ENCODE assay signal across 20 mouse cellular contexts in genomic region chr11:85625206-85625605, GRCm38 (mm10).
DNase-seq lines count a peak whose midpoint lies in the region; ATAC-seq and TF ChIP-seq lines count a peak whose summit lies in the region.
"Had no signal": no experiment of that assay in that cellular context is flagged by ENCODE, and none has a peak within 500 bp of the region (broad histone marks: within the 10 kb centered on the region; RNA-seq: fewer than 3 reads in every experiment).

No protein-coding gene starts in this region.

- H3K4me1 ChIP-seq in forebrain, postnatal 0 days (ENCODE audit: insufficient read depth): peaks cover 8% of the 10 kb centered on the region; the same call in 1 of the 2 replicates
- no peaks in the 10 kb centered on the region; the same call in 1 of the 2 replicates for H3K4me1 ChIP-seq in forebrain, embryonic 14.5 days (ENCODE audit: control insufficient read depth, insufficient read depth, low read length)
- H3K4me1 ChIP-seq in liver, embryonic 14.5 days (replicated peaks; ENCODE audit: control insufficient read depth in 2 of 2, insufficient read depth in 2 of 2, low read length in 1 of 2): peaks cover 8 to 12% of the 10 kb centered on the region in 2 experiments
- H3K4me1 ChIP-seq in liver, embryonic 11.5 days (replicated peaks; ENCODE audit: control insufficient read depth, insufficient read depth, low read length): peaks cover 5% of the 10 kb centered on the region
- H3K4me1 ChIP-seq in ES-Bruce4 (ENCODE audit: control insufficient read depth, insufficient read depth, low read length): no peaks in the 10 kb centered on the region
- peaks cover 62% of the 10 kb centered on the region for H3K4me1 ChIP-seq in limb, embryonic 10.5 days

- WGBS in forebrain, postnatal 0 days: 81% methylated on average over 5 of the region's 5 CpGs
- WGBS in forebrain, embryonic 14.5 days: 76% methylated on average over 5 of the region's 5 CpGs
- WGBS in liver, embryonic 14.5 days (ENCODE audit: insufficient replicate concordance): 49% methylated on average over 5 of the region's 5 CpGs
- 56% methylated on average over 5 of the region's 5 CpGs for WGBS in liver, embryonic 11.5 days
- WGBS in limb, embryonic 10.5 days: 21% methylated on average over 5 of the region's 5 CpGs

- no peak for TF ChIP-seq POLR2A in ES-Bruce4 (IDR thresholded peaks at IDR 0.05; ENCODE audit: insufficient read depth, low read length)

- H3K36me3 ChIP-seq in forebrain, postnatal 0 days (ENCODE audit: insufficient read depth): no peaks in the 10 kb centered on the region
- no peaks in the 10 kb centered on the region for H3K36me3 ChIP-seq in forebrain, embryonic 14.5 days (ENCODE audit: control insufficient read depth, insufficient read depth, low read length)
- no peaks in the 10 kb centered on the region for H3K36me3 ChIP-seq in liver, embryonic 14.5 days (replicated peaks; ENCODE audit: control insufficient read depth, insufficient read depth, low read depth)
- no peaks in the 10 kb centered on the region for H3K36me3 ChIP-seq in liver, embryonic 11.5 days (ENCODE audit: control insufficient read depth, insufficient read depth, low read length)
- H3K36me3 ChIP-seq in ES-Bruce4 (ENCODE audit: control insufficient read depth, insufficient read depth, low read length, poor library complexity, severe bottlenecking): no peaks in the 10 kb centered on the region
- H3K36me3 ChIP-seq in limb, embryonic 10.5 days: no peaks in the 10 kb centered on the region
- H3K36me3 ChIP-seq: embryonic facial prominence, embryonic 13.5 days; forebrain, embryonic 12.5 days; midbrain, embryonic 12.5 days had no signal

- H3K4me2 ChIP-seq in forebrain, postnatal 0 days (ENCODE audit: low read depth): no peak overlapping the region
- no peak overlapping the region for H3K4me2 ChIP-seq in forebrain, embryonic 14.5 days (ENCODE audit: low read length)
- H3K4me2 ChIP-seq in liver, embryonic 14.5 days (ENCODE audit: low read depth): no peak overlapping the region
- no peak overlapping the region for H3K4me2 ChIP-seq in liver, embryonic 11.5 days
- H3K4me2 ChIP-seq: embryonic facial prominence, embryonic 13.5 days; forebrain, embryonic 12.5 days; heart, embryonic 11.5 days; midbrain, embryonic 12.5 days had no signal

- DNase-seq in forebrain, postnatal 0 days: no peak
- DNase-seq in forebrain, embryonic 14.5 days (ENCODE audit: low spot score): no peak
- DNase-seq in liver, embryonic 14.5 days (ENCODE audit: low read depth in 3 of 3, low spot score in 3 of 3): no peak
- no peak for DNase-seq in liver, embryonic 11.5 days (ENCODE audit: low spot score)
- peak; percentile 53 for DNase-seq in limb, embryonic 10.5 days (ENCODE audit: low spot score)
- DNase-seq in spleen, postnatal 4 days (ENCODE audit: low spot score in 2 of 2): no peak
- no peak for DNase-seq in frontal cortex, postnatal 36 days (ENCODE audit: low spot score in 2 of 2)
- DNase-seq: adrenal gland, postnatal 36 days; cerebellum, adult 9-10 months; kidney, adult 11 months; left cerebral cortex, postnatal 4 days; retina, postnatal 1 day; thymus, adult 2 months had no signal

- no peak overlapping the region for H3K27ac ChIP-seq in forebrain, postnatal 0 days (ENCODE audit: low read depth, low read length)
- no peak overlapping the region for H3K27ac ChIP-seq in forebrain, embryonic 14.5 days (ENCODE audit: low read depth, low read length)
- no peak overlapping the region for H3K27ac ChIP-seq in liver, embryonic 14.5 days
- no peak overlapping the region for H3K27ac ChIP-seq in liver, embryonic 11.5 days (ENCODE audit: low read depth, low read length)
- no peak overlapping the region for H3K27ac ChIP-seq in ES-Bruce4 (ENCODE audit: insufficient read depth, low read length)
- H3K27ac ChIP-seq in limb, embryonic 10.5 days: 0 out of 2 replicates have a peak overlapping the region, but pooled peaks have one; percentile 6
- H3K27ac ChIP-seq: embryonic facial prominence, embryonic 13.5 days; forebrain, embryonic 12.5 days; midbrain, embryonic 12.5 days had no signal

- H3K9me3 ChIP-seq in forebrain, postnatal 0 days (ENCODE audit: low read length): no peaks in the 10 kb centered on the region
- no peaks in the 10 kb centered on the region for H3K9me3 ChIP-seq in forebrain, embryonic 14.5 days (replicated peaks; ENCODE audit: control insufficient read depth, low read length)
- H3K9me3 ChIP-seq in liver, embryonic 14.5 days (ENCODE audit: control insufficient read depth, low read length): no peaks in the 10 kb centered on the region
- H3K9me3 ChIP-seq in liver, embryonic 11.5 days (ENCODE audit: control insufficient read depth, low read length): no peaks in the 10 kb centered on the region
- no peaks in the 10 kb centered on the region; the same call in 1 of the 2 replicates for H3K9me3 ChIP-seq in ES-Bruce4 (replicated peaks; ENCODE audit: control insufficient read depth, insufficient read depth, low read length, poor library complexity, severe bottlenecking)
- H3K9me3 ChIP-seq in limb, embryonic 10.5 days (replicated peaks): no peaks in the 10 kb centered on the region
- H3K9me3 ChIP-seq: embryonic facial prominence, embryonic 13.5 days; forebrain, embryonic 12.5 days; midbrain, embryonic 12.5 days had no signal

- TF ChIP-seq EP300 in liver, embryonic 14.5 days (IDR thresholded peaks at IDR 0.05; ENCODE audit: low read depth): no peak
- TF ChIP-seq EP300 in ES-Bruce4 (IDR thresholded peaks at IDR 0.05; ENCODE audit: insufficient read depth, low read depth, low read length): no peak

- H3K27me3 ChIP-seq in forebrain, postnatal 0 days (ENCODE audit: insufficient read depth, low read length): no peaks in the 10 kb centered on the region
- H3K27me3 ChIP-seq in forebrain, embryonic 14.5 days (replicated peaks; ENCODE audit: control insufficient read depth, insufficient read depth, low read length): no peaks in the 10 kb centered on the region
- H3K27me3 ChIP-seq in liver, embryonic 14.5 days (ENCODE audit: control insufficient read depth, insufficient read depth, low read length): no peaks in the 10 kb centered on the region
- no peaks in the 10 kb centered on the region for H3K27me3 ChIP-seq in liver, embryonic 11.5 days (replicated peaks; ENCODE audit: control insufficient read depth, insufficient read depth, low read length)
- H3K27me3 ChIP-seq in ES-Bruce4 (ENCODE audit: control insufficient read depth, insufficient read depth, low read length, poor library complexity, severe bottlenecking): no peaks in the 10 kb centered on the region
- H3K27me3 ChIP-seq in limb, embryonic 10.5 days (ENCODE audit: low read depth, poor library complexity, severe bottlenecking): peaks cover 70% of the 10 kb centered on the region
- H3K27me3 ChIP-seq: embryonic facial prominence, embryonic 13.5 days; midbrain, embryonic 12.5 days had no signal

- no peak overlapping the region for H3K9ac ChIP-seq in forebrain, postnatal 0 days
- H3K9ac ChIP-seq in forebrain, embryonic 14.5 days (ENCODE audit: low read length): no peak overlapping the region
- H3K9ac ChIP-seq in liver, embryonic 14.5 days (replicated peaks): no peak overlapping the region
- H3K9ac ChIP-seq in liver, embryonic 11.5 days (ENCODE audit: low read depth, low read length): no peak overlapping the region
- H3K9ac ChIP-seq in ES-Bruce4 (ENCODE audit: low read depth, poor library complexity, severe bottlenecking): no peak overlapping the region
- H3K9ac ChIP-seq: embryonic facial prominence, embryonic 13.5 days; forebrain, embryonic 12.5 days; midbrain, embryonic 12.5 days had no signal

- ATAC-seq in forebrain, postnatal 0 days: no peak
- no peak for ATAC-seq in forebrain, embryonic 14.5 days
- ATAC-seq in liver, embryonic 14.5 days (ENCODE audit: insufficient read depth): no peak
- no peak for ATAC-seq in liver, embryonic 11.5 days (replicated peaks; ENCODE audit: low FRiP score)
- ATAC-seq: hindbrain, embryonic 16.5 days had no signal

- TF ChIP-seq CTCF in forebrain, postnatal 0 days (IDR thresholded peaks at IDR 0.05; ENCODE audit: low read depth): 0 out of 2 replicates have a peak, but pooled peaks have one; percentile 5
- peak; percentile 35 for TF ChIP-seq CTCF in liver, embryonic 14.5 days (IDR thresholded peaks at IDR 0.05; ENCODE audit: low read depth)
- TF ChIP-seq CTCF in ES-Bruce4 (IDR thresholded peaks at IDR 0.05; ENCODE audit: low read depth, low read length): peak; percentile 21

- no peak overlapping the region for H3K4me3 ChIP-seq in forebrain, postnatal 0 days (ENCODE audit: low read depth, low read length)
- H3K4me3 ChIP-seq in forebrain, embryonic 14.5 days (ENCODE audit: low read depth, low read length): no peak overlapping the region
- no peak overlapping the region for H3K4me3 ChIP-seq in liver, embryonic 14.5 days (ENCODE audit: insufficient read depth in 1 of 2, low read depth in 2 of 2, low read length in 2 of 2)
- no peak overlapping the region for H3K4me3 ChIP-seq in liver, embryonic 11.5 days (ENCODE audit: low read depth, low read length)
- no peak overlapping the region for H3K4me3 ChIP-seq in ES-Bruce4 (ENCODE audit: low read depth, low read length)
- H3K4me3 ChIP-seq in limb, embryonic 10.5 days: no peak overlapping the region
- H3K4me3 ChIP-seq: embryonic facial prominence, embryonic 13.5 days; erythroblast, embryonic 14.5 days; forebrain, embryonic 12.5 days; midbrain, embryonic 12.5 days had no signal
